Mouse (Mus musculus) ES-Bruce4 (cell line): ENCODE measurements at regions not wholly inside any gene's neighbourhood (a gene's known extent, or its start where the extent isn't known, plus 50 kb on each side); places are given as distances from the start of the nearest gene placed in this dataset.
A peak's percentile ranks its signal among the peaks of the same experiment; 100 is the strongest.

Source experiments
- H3K27ac ChIP-seq: 2 replicates; pipeline ENCODE4 v1.5.1; 2012; ENCODE audit warnings: low read length, inconsistent platforms; ENCODE audit not compliant: insufficient read depth
- H3K27me3 ChIP-seq: 2 replicates; pipeline ENCODE4 v1.6.1; 2012; ENCODE audit warnings: mild to moderate bottlenecking, low read length, inconsistent platforms; ENCODE audit not compliant: control insufficient read depth, poor library complexity, insufficient read depth, severe bottlenecking
- H3K36me3 ChIP-seq: 2 replicates; pipeline ENCODE4 v1.6.1; 2012; ENCODE audit warnings: inconsistent platforms, mild to moderate bottlenecking, low read length, moderate library complexity; ENCODE audit not compliant: control insufficient read depth, poor library complexity, insufficient read depth, severe bottlenecking
- H3K4me1 ChIP-seq: one replicate; pipeline ENCODE4 v1.8.1; 2011; ENCODE audit warnings: low read length; ENCODE audit not compliant: control insufficient read depth, insufficient read depth
- H3K4me3 ChIP-seq: 2 replicates; pipeline ENCODE4 v1.5.1; 2011; ENCODE audit warnings: low read depth, mild to moderate bottlenecking, low read length
- H3K9ac ChIP-seq: 2 replicates; pipeline ENCODE4 v1.6.1; 2012; ENCODE audit warnings: low read depth, mild to moderate bottlenecking, inconsistent platforms; ENCODE audit not compliant: poor library complexity, severe bottlenecking
- H3K9me3 ChIP-seq: replicated peaks from 2 replicates; pipeline ENCODE4 v1.6.1; 2012; ENCODE audit warnings: mild to moderate bottlenecking, low read length, inconsistent platforms; ENCODE audit not compliant: control insufficient read depth, poor library complexity, insufficient read depth, severe bottlenecking
- CTCF ChIP-seq: IDR thresholded peaks from one replicate; pipeline ENCODE4 v1.8.1; 2011; ENCODE audit warnings: low read depth, low read length
- EP300 ChIP-seq: IDR thresholded peaks from 2 replicates; pipeline ENCODE4 v1.6.1; 2011; ENCODE audit warnings: low read depth, low read length; ENCODE audit not compliant: insufficient read depth
- POLR2A ChIP-seq: IDR thresholded peaks from one replicate; pipeline ENCODE4 v1.8.1; 2011; ENCODE audit warnings: low read length; ENCODE audit not compliant: insufficient read depth

GRCm38 (mm10) chr17:45924595-45924994, 107.6 kb downstream of the Vegfa start:
- no peaks in the 10 kb centered on the region for H3K4me1 ChIP-seq

GRCm38 (mm10) chr17:45923217-45923730, 108.9 kb downstream of the Vegfa start:
- Histone ChIP-seq H3K4me1 (no peaks in the 10 kb centered on the region), H3K27ac (no peak overlapping the region), H3K9me3 (no peaks in the 10 kb centered on the region), H3K36me3 (no peaks in the 10 kb centered on the region), H3K9ac (no peak overlapping the region), H3K4me3 (no peak overlapping the region), H3K27me3 (no peaks in the 10 kb centered on the region)
- TF ChIP-seq POLR2A, result no peak
- TF ChIP-seq CTCF, result no peak
- TF ChIP-seq EP300, result peak; percentile 81; the same call in 1 of the 2 replicates

More at GRCm38 (mm10) chr17:45924595-45924994, 107.6 kb downstream of the Vegfa start:
- no peaks in the 10 kb centered on the region for H3K36me3 ChIP-seq
- no peaks in the 10 kb centered on the region for H3K9me3 ChIP-seq
- H3K27me3 ChIP-seq, result no peaks in the 10 kb centered on the region
- TF ChIP-seq POLR2A (no peak), CTCF (no peak), EP300 (no peak)
- H3K9ac ChIP-seq, result no peak overlapping the region
- no peak overlapping the region for H3K4me3 ChIP-seq
- H3K27ac ChIP-seq, result no peak overlapping the region

GRCm38 (mm10) chr17:45917647-45918046, 114.5 kb downstream of the Vegfa start:
- no peaks in the 10 kb centered on the region for H3K9me3 ChIP-seq
- no peak overlapping the region for H3K27ac ChIP-seq
- H3K27me3 ChIP-seq, result no peaks in the 10 kb centered on the region
- H3K36me3 ChIP-seq, result no peaks in the 10 kb centered on the region
- no peak overlapping the region for H3K4me3 ChIP-seq
- TF ChIP-seq POLR2A (no peak), CTCF (no peak), EP300 (no peak)
- no peak overlapping the region for H3K9ac ChIP-seq
- H3K4me1 ChIP-seq, result peaks cover 2% of the 10 kb centered on the region

- TF ChIP-seq CTCF (no peak), POLR2A (no peak), EP300 (no peak)
- Histone ChIP-seq H3K4me1 (peaks cover 2% of the 10 kb centered on the region), H3K27ac (no peak overlapping the region), H3K9me3 (no peaks in the 10 kb centered on the region), H3K27me3 (no peaks in the 10 kb centered on the region), H3K36me3 (no peaks in the 10 kb centered on the region), H3K9ac (no peak overlapping the region), H3K4me3 (no peak overlapping the region)
Observed at GRCm38 (mm10) chr17:45916937-45917336, 115.2 kb downstream of the Vegfa start.

GRCm38 (mm10) chr17:45914706-45915240, 117.4 kb downstream of the Vegfa start:
- Histone ChIP-seq H3K36me3 (no peaks in the 10 kb centered on the region), H3K9me3 (no peaks in the 10 kb centered on the region), H3K4me1 (peaks cover 4% of the 10 kb centered on the region), H3K4me3 (no peak overlapping the region), H3K9ac (no peak overlapping the region), H3K27ac (no peak overlapping the region), H3K27me3 (no peaks in the 10 kb centered on the region)
- TF ChIP-seq EP300 (no peak), POLR2A (no peak), CTCF (no peak)

GRCm38 (mm10) chr17:45914237-45914636, 117.9 kb downstream of the Vegfa start:
- H3K4me3 ChIP-seq, result no peak overlapping the region
- H3K36me3 ChIP-seq, result no peaks in the 10 kb centered on the region
- TF ChIP-seq CTCF (no peak), EP300 (no peak), POLR2A (no peak)
- H3K27ac ChIP-seq, result no peak overlapping the region
- H3K9ac ChIP-seq, result no peak overlapping the region
- peaks cover 4% of the 10 kb centered on the region for H3K4me1 ChIP-seq
- H3K27me3 ChIP-seq, result no peaks in the 10 kb centered on the region
- no peaks in the 10 kb centered on the region for H3K9me3 ChIP-seq
